9 mouse cellular contexts compared by ENCODE assay signal in genomic region chr12:54202276-54202675, GRCm38 (mm10). TPM values are rescaled to one million over a fixed set of nuclear protein-coding genes. Genes with fewer than 3 reads are reported as not detected.
A peak's percentile ranks its signal among the peaks of the same experiment; 100 is the strongest.
DNase-seq lines count a peak whose midpoint lies in the region; ATAC-seq and TF ChIP-seq lines count a peak whose summit lies in the region.
"Had no signal": no experiment of that assay in that cellular context is flagged by ENCODE, and none has a peak within 500 bp of the region (broad histone marks: within the 10 kb centered on the region; RNA-seq: fewer than 3 reads in every experiment).

No protein-coding gene starts in this region.

- H3K9ac ChIP-seq in heart, embryonic 11.5 days (ENCODE audit: low read depth, low read length), result peak overlapping the region; percentile 67; the same call in 1 of the 2 replicates
- peak overlapping the region; percentile 61 for H3K9ac ChIP-seq in kidney, postnatal 0 days (ENCODE audit: low read depth, low read length)

- WGBS in heart, embryonic 11.5 days (ENCODE audit: insufficient replicate concordance), result 32% methylated on average over 6 of the region's 6 CpGs
- 34% methylated on average over 6 of the region's 6 CpGs for WGBS in kidney, postnatal 0 days

- no peak for ATAC-seq in heart, embryonic 11.5 days (replicated peaks; ENCODE audit: insufficient number of reproducible peaks, low FRiP score, low TSS enrichment)
- ATAC-seq in kidney, postnatal 0 days (replicated peaks; ENCODE audit: low FRiP score, low read depth), result no peak

- peaks cover 10% of the 10 kb centered on the region; the same call in 1 of the 2 replicates for H3K4me1 ChIP-seq in heart, embryonic 11.5 days (ENCODE audit: control insufficient read depth, insufficient read depth, low read length)
- peaks cover 18% of the 10 kb centered on the region for H3K4me1 ChIP-seq in kidney, postnatal 0 days (replicated peaks; ENCODE audit: insufficient read depth, low read length)

- peaks cover 60% of the 10 kb centered on the region for H3K79me2 ChIP-seq in myocyte (ENCODE audit: control insufficient read depth, insufficient read depth)

- no peak overlapping the region for H3K27ac ChIP-seq in heart, embryonic 11.5 days (ENCODE audit: low read depth, low read length)
- H3K27ac ChIP-seq in kidney, postnatal 0 days, result 0 out of 2 replicates have a peak overlapping the region, but pooled peaks have one; percentile 36

- peak overlapping the region; percentile 88 for H3K4me2 ChIP-seq in heart, embryonic 11.5 days
- peak overlapping the region; percentile 85 for H3K4me2 ChIP-seq in kidney, postnatal 0 days (ENCODE audit: low read length)
- peak overlapping the region; percentile 71 for H3K4me2 ChIP-seq in myocyte (ENCODE audit: low read depth)

- no peaks in the 10 kb centered on the region for H3K9me3 ChIP-seq in heart, embryonic 11.5 days (replicated peaks; ENCODE audit: control insufficient read depth, low read length)
- H3K9me3 ChIP-seq in kidney, postnatal 0 days (replicated peaks; ENCODE audit: low read length), result no peaks in the 10 kb centered on the region

- no peaks in the 10 kb centered on the region for H3K36me3 ChIP-seq in heart, embryonic 11.5 days (ENCODE audit: control insufficient read depth, insufficient read depth, low read length)
- H3K36me3 ChIP-seq in kidney, postnatal 0 days (ENCODE audit: insufficient read depth, low read length), result no peaks in the 10 kb centered on the region
- no peaks in the 10 kb centered on the region for H3K36me3 ChIP-seq in myocyte (ENCODE audit: control insufficient read depth, insufficient read depth)

- no peak for TF ChIP-seq POLR2A in myocyte (IDR thresholded peaks at IDR 0.05; ENCODE audit: insufficient read length, low read depth)

- DNase-seq in kidney, adult 18-20 months, result peak; percentile 36
- no peak for DNase-seq in kidney, adult 11 months
- DNase-seq in kidney, postnatal 0 days (ENCODE audit: low spot score), result no peak
- DNase-seq in adrenal gland, postnatal 4 days (ENCODE audit: low spot score in 2 of 2), result no peak
- no peak for DNase-seq in left cerebral cortex, postnatal 10 days (ENCODE audit: extremely low spot score in 1 of 2, low spot score in 2 of 2)
- no peak for DNase-seq in gastrocnemius, adult 8-10 months (ENCODE audit: low spot score in 2 of 2)

- H3K4me3 ChIP-seq in heart, embryonic 11.5 days (ENCODE audit: low read depth, low read length), result peak overlapping the region; percentile 64
- H3K4me3 ChIP-seq in kidney, postnatal 0 days (replicated peaks; ENCODE audit: low read depth, low read length), result peak overlapping the region; percentile 57
- H3K4me3 ChIP-seq in myocyte, result peak overlapping the region; percentile 99

- no peak for TF ChIP-seq CTCF in kidney, postnatal 0 days (IDR thresholded peaks at IDR 0.05; ENCODE audit: low read depth)

- H3ac ChIP-seq in myocyte (ENCODE audit: control insufficient read depth, insufficient read length), result peak overlapping the region; percentile 57

- intact Hi-C loops in left cerebral cortex, postnatal 10 days (cut with DNase I), result no loop called here

- peaks cover 4% of the 10 kb centered on the region for H3K27me3 ChIP-seq in heart, embryonic 11.5 days (ENCODE audit: control insufficient read depth, insufficient read depth, low read length)
- no peaks in the 10 kb centered on the region for H3K27me3 ChIP-seq in kidney, postnatal 0 days (ENCODE audit: insufficient read depth, low read length)
- H3K27me3 ChIP-seq in myocyte (ENCODE audit: control insufficient read depth, insufficient read depth, insufficient read length), result no peaks in the 10 kb centered on the region
- H3K27me3 ChIP-seq: CH12.LX had no signal

TF ChIP-seq in myocyte, 11 proteins besides CTCF, POLR2A, EP300 and RAD21:
- TF ChIP-seq USF1 (IDR thresholded peaks at IDR 0.05; ENCODE audit: low read depth), result no peak
- no peak for TF ChIP-seq SRF (IDR thresholded peaks at IDR 0.05; ENCODE audit: control insufficient read depth, insufficient read length, low read depth)
- no peak for TF ChIP-seq POLR2AphosphoS2 (IDR thresholded peaks at IDR 0.05; ENCODE audit: insufficient read length, low read depth)
- no peak for TF ChIP-seq TCF12 (IDR thresholded peaks at IDR 0.05; ENCODE audit: insufficient read depth, poor library complexity, severe bottlenecking)
- no peak for TF ChIP-seq MAX (IDR thresholded peaks at IDR 0.05; ENCODE audit: low read depth)
- TF ChIP-seq MYOD1 (IDR thresholded peaks at IDR 0.05; ENCODE audit: control insufficient read depth in 1 of 3, insufficient read length in 2 of 3, low read depth in 2 of 3), result no peak
- no peak for TF ChIP-seq TCF3 (IDR thresholded peaks at IDR 0.05; ENCODE audit: insufficient read length, low read depth)
- TF ChIP-seq CEBPB (IDR thresholded peaks at IDR 0.05; ENCODE audit: insufficient read depth, poor library complexity, severe bottlenecking), result no peak
- no peak for TF ChIP-seq REST (IDR thresholded peaks at IDR 0.05; ENCODE audit: insufficient read depth, insufficient read length)
- TF ChIP-seq MYOG (IDR thresholded peaks at IDR 0.05; ENCODE audit: control insufficient read depth in 1 of 3, insufficient read depth in 1 of 3, insufficient read length in 2 of 3, low read depth in 2 of 3), result no peak
- TF ChIP-seq E2F4 (IDR thresholded peaks at IDR 0.05; ENCODE audit: insufficient read depth), result no peak

RNA-seq across cellular contexts. Expression of gene Egln3, which starts 1.4 kb away (rescaled TPM):
- polyA plus RNA-seq in heart, embryonic 11.5 days (2014; fragmentation: Nextera tagmentation; extraction: Ambion mirVana), result 6.8 and 7.9 TPM in 2 replicates
- polyA plus RNA-seq in kidney, postnatal 0 days (2015; fragmentation: Nextera tagmentation; extraction: Ambion mirVana), result 13.3 and 14.4 TPM in 2 replicates
- 130 TPM for polyA plus RNA-seq in myocyte (2012; fragmentation: generic; extraction: Trizol)
- total RNA-seq in adrenal gland, postnatal 4 days (2021), result 10 to 100 TPM in 1 of 2 experiments, 1 to 10 TPM in 1; 10.0 to 12.4 TPM
- total RNA-seq in left cerebral cortex, postnatal 10 days (2021), result 10 to 100 TPM; 12.2 to 13.6 TPM
- 10 to 100 TPM; 15.9 to 42.8 (median 35.9) TPM for total RNA-seq in gastrocnemius, adult 8-10 months (2022)
